Mouse (Mus musculus) large intestine, adult 2 months (tissue): ENCODE measurements around the gene Apba3. TPM values are rescaled to one million over a fixed set of nuclear protein-coding genes. Genes with fewer than 3 reads are reported as not detected.

Experiments
- DNase-seq: peaks from one replicate; pipeline ENCODE4 v3.0.0-alpha.2; 2012; ENCODE audit warnings: low read depth, low spot score
- WGBS: fragments of 180-500 bp; shearing (Covaris S2); methylation state at CpG from one replicate; pipeline ENCODE4 v1.1.7; 2018; 5-methylcytosine and 5-hydroxymethylcytosine counted together
- polyA plus RNA-seq: library from polyadenylated mRNA; depleted of rRNA; stranded (reverse); fragments of >200 nt; gene quantifications from 2 replicates; pipeline ENCODE4 v1.2.3, GENCODE M21; 2012

The Apba3 gene
- polyA plus RNA-seq, 1 experiment = 72.7 TPM

DNA sequence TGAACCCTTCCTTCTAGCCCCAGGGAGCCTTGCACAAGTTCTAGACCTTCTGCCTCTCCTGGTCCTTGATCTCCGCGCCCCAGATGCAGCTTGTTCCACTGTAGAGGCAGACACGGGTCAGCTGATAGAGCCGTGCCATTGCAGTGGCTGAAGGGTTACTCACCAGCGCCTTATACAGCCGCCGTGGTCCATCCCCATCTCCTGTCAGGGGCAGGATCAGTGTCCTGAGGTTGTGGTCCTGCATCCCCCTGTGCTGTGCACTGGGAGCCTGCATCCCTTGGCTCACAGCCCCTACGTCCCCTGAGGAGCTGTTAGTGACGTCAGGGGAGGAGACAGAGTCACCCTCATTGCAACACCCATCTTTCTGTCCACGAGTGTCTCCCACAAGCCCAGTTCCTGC is 36.5 kb downstream of the Apba3 start:
- 54% methylated on average over 10 of the region's 10 CpGs for WGBS
- DNase-seq = no peak

DNA sequence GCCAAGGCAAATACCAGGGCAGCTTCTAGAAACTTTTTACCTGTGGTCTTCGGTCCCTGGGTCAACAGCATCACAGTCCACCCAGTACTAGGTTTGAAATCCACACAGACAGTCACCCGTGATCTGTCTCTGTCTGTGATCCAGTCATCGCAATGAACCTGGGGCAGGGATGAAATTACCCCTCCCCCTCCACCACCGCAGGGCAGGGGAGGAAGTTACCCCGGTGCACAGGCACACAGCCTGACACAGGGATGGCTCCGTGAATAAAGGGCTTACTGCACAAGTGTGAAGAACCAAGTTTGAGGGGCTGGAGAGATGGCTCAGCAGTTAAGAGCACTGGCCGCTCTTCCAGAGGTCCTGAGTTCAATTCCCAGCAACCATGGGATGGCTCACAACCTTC is 37.0 kb downstream of the Apba3 start:
- no peak for DNase-seq
- 69% methylated on average over 7 of the region's 7 CpGs for WGBS

DNA sequence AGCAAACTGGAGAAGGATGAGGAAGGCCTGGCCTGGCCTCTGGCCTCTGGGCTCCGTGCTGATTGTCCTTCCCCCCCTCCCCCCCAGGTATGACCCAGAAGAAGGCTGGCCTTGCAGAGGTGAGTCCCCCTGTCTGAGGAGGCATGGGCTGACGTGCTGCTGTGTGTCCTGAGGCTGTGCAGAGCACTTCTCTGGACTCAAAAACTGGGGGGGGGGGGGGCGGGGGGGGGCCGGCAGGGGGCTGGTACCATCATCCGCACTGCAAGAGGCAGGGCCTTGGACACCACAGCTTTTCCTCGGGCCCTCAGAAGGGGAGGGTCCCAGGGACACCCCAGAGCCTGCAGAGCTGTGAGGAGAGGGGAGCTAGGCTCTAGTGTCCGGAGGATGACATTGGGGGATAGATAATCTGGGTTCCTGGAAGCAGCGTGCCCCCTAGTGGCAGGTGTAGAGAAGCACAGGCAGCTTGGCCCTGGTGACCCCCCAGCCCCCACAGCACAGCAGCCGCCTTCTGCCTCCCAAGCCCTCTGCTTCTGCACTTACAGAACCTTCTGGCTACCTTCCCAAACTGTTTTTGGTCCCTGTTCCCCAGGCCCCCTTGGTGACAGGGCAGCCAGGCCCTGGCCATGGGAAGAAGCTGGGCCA is 38.0 kb downstream of the Apba3 start:
- no peak for DNase-seq
- WGBS = 26% methylated on average over 8 of the region's 9 CpGs

DNA sequence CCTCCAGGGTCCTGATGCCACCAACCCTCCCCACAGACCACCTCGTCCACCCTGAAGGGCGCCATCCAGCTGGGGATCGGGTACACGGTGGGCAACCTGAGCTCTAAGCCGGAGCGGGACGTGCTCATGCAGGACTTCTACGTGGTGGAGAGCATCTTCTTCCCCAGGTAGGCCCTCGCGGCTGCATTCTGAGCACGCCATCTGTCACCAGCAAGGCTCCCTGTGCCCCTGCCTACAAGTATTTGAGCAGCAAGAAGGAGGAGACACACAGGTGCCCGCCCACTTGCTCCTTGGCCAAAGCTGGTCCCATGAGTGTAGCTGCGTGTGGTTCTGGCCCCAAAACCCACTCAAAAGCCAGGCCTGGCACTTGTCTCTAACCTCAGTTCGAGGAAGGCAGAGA is 38.9 kb downstream of the Apba3 start:
- no peak for DNase-seq
- 95% methylated on average over 14 of the region's 14 CpGs for WGBS

DNA sequence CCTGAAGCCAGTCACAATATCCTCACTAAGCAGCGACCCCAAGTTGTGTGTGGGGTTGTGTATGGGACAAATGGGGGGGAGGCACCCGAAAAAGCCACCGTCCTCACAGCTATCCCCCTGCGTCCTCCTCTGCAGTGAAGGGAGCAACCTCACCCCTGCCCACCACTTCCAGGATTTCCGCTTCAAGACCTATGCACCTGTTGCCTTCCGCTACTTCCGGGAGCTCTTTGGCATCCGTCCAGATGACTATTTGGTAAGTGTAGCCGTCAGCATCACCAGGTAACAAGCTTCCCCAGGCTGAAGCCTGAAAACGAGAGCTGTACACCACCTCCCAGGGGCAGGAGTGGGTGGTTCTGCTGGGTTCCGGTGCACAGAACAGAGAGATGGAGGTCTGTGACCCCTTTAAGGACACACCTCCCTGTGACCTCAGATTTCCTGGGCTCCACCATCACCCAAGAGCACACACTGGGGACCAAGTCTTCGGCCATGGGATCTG is 39.5 kb downstream of the Apba3 start:
- WGBS = 81% methylated on average over 12 of the region's 12 CpGs

DNA sequence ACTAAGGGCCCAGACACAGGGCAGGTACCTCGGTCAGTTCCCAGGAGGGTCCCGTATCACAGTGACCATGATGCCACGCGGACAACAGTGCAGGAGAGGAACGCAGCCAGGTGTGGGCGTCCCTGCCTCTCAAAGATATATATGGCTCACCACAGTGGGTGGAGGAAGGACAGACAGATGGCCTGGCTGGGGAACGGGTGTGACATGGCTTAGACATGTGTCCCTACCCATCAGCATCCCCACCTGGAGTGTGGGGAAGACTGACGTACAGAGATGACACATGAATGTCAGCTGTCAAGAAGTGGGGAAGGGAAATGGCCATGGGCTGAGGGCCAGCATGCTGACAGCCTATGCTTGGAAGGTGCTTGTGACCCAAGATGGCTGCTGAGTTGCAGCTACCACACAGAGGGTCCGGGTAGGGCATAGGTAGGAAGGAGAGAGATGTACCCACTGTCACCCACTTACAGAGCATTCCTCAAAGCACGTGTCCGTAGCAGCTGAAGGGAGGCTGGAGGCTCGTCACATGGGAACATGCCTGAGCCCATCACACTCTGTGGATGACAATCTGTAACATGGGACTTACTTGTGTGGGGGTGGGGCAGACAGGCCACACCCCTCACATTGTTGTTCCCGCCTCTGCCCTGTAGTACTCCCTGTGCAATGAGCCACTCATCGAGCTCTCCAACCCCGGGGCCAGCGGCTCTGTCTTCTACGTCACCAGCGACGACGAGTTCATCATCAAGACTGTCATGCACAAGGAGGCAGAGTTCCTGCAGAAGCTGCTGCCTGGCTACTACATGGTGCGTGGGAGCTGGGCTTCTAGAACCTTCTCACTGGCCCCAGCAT is 40.3 kb downstream of the Apba3 start:
- 94% methylated on average over 21 of the region's 21 CpGs for WGBS
- no peak for DNase-seq

More for the DNA sequence above, 39.5 kb downstream of the Apba3 start:
- DNase-seq = no peak

DNA sequence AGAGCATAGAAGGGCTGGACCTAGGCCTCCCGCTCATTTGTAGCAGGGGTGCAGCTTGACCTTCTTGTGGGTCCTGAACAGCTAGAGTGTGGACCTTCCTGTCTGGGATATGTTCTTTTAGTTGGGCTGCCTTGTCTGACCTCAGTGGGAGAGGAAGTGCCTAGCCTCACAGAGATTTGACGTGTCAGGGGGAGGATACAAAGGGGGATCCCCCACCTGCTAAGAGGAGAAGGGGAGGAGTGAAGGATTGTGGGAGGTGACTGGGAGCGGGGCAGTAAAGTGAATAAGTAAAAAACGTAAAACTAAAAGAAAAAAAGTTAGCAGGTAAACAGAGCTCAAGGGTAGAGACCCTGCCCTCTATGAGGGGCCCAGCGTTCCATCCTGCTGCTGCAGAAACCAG is 42.8 kb downstream of the Apba3 start:
- WGBS = 82% methylated on average over 5 of the region's 5 CpGs

DNA sequence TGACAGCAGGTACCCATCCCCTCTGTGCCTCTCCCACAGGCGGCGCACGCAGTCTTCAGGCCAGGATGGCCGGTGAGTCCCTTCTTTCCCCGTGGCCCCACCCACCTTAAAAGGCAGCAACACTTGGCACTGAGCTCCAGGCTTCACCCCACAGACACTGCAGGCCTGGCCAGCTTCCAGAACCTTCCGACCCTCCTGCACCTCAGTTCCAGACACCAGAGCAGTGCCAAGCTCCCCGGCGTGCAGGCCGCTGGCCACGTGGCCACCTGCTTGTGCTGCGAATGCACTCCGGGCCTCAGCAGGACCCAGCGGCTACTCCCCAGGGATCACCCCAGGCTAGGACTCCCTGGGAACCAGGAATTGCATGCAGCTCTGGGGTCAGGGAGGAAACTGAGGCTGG is 46.8 kb downstream of the Apba3 start:
- 89% methylated on average over 13 of the region's 13 CpGs for whole genome bisulfite sequencing
- no peak for DNase-seq

More for the DNA sequence above, 42.8 kb downstream of the Apba3 start:
- DNase-seq = no peak

DNA sequence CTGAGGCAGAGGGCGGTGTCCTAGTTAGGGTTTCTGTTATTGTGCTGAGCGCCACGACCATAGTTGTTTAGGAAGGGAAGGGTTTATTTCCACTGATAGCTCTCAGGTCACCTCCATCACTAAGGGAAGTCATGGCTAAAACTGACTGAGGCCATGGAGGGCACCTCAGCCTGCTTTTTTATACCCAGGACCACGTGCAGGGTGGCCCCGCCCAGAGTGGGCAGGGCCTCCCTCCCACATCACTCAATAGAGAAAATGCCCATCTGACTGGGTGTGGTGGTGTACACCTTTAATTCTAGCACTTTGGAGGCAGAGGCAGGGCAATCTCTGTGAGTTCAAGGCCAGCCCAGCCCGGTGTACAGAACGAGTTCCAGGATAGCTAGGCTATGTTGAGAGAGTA is 47.4 kb downstream of the Apba3 start:
- DNase-seq = no peak
- WGBS = 68% methylated on average over 7 of the region's 7 CpGs

DNA sequence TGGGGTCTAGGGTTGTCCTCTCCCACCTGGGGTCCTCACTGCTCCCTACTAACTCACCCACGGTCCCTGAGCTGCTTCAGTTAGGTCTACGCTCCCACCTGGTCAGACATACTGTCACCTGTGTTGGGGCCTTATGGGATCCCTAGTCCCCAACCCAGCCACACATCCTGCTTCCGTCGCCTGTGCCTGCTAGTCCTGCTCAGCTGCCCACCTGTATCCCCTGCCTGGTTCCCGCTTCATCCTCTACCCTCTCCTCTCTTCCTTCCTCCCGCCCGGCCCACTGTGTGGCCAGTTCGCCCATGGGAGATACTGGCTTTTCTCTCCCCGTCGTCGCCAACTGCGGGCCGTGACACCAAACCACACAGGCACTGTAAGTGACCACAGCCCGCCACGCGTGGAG is 48.8 kb downstream of the Apba3 start:
- DNase-seq = no peak
- 94% methylated on average over 16 of the region's 16 CpGs for WGBS

DNA sequence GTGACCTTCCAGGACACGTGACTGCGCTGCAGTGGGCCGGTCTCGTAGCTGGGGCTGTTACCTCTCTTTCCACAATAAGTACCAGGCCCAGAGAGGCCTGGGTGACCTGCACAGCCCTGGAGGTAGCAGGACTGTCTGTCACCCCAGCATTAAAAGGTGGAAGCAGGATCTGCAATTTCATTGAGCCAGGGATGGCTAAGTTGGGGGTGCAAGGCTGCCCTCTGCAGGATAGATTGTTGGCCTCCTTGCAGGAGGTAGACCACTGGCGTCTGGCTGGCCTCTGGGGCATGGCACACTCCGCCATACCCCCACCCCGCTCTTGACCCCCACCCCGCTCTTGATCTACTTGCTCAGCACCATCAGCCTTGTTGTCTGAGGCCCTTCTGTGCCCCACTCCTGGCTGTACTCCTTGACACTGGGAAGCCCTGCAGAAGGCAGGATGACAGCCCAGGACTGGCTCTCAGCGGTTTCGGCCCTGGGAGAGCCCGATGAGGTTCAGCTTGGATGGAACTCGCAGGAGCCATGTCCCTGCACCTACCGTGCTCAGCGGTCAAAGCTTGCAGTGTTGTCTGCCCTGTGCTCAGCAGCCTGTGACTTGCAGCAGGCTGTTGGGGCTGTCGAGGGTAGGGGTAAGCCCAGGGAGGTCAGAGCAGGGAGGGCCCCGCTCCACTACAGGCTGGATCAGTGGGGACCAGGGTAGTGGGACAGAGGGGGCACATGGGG is 49.7 kb downstream of the Apba3 start:
- DNase-seq = no peak
- 59% methylated on average over 16 of the region's 16 CpGs for WGBS

DNA sequence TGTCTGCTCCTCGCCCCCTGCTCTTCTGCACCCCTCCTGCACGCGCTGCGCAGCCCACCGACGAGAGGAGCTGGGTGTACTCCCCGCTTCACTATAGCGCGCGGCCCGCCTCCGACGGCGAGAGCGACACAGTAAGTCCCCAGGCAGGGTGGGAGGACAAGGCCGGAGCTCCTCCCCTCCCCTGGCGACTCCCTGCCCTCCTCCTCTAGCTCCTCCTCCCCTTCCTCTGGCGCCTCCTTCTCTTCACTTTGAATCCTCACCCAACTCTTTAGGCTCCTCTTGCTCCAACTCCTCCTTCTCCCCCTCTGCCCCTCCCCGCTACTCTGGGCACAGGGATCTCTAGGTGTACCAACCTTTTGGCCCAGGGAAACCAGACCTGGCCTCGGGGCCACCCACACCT is 50.5 kb downstream of the Apba3 start:
- 14% methylated on average over 19 of the region's 20 CpGs for WGBS
- DNase-seq = no peak

DNA sequence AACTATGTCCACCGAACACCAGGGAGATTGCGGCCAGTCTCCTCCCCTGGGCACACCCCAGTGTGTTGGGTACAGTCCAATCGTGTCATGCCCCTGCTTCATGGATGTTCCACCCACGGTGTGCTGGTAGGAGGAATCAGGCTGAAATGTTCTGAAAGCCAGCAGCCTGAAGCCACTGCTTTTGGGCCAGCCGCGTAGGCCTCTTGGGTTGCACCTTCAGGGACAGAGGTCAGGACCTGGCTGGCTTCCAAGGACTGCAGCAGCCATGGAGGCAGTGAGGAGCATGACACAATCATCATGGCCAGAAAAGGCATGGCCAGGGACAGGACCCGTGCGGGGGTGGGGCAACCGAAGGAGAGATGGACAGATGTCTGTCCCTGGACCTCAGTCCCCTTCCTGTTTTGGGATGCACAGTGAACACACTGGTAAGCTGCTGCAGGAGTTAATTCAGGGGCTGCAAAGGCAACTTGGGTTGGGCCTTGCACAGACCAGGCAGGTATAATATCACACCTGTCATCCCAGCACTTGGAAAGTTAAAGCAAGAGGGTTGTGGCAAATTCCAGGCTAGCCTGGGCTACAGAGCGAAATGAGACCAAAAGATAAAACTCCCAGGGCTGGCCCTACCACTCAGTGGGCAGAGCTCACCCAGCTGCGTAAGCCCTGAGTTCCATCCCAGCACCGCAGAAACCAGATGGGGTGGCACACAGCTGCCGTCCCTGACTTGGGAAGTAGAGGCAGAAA is 52.0 kb downstream of the Apba3 start:
- 69% methylated on average over 13 of the region's 13 CpGs for WGBS
- no peak for DNase-seq

DNA sequence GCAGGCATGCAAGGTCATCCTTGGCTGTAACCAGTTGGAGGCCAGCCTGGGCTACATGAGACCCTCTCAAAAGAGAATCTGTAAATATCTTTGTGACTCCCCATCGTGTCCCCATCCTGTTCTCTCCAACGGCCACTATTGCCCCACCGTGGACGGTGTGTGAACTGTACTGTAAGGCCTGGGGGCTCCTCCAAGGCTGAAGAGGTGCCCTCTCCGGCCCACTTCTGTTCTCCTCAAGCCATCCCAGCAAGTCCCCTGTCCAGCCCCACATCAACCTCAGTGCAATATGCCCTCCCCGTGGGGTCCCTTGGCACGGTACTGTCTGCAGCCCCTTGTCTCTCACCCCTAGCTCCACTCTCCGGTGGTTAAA is 52.6 kb downstream of the Apba3 start:
- no peak for DNase-seq
- 24% methylated on average over 8 of the region's 8 CpGs for WGBS

DNA sequence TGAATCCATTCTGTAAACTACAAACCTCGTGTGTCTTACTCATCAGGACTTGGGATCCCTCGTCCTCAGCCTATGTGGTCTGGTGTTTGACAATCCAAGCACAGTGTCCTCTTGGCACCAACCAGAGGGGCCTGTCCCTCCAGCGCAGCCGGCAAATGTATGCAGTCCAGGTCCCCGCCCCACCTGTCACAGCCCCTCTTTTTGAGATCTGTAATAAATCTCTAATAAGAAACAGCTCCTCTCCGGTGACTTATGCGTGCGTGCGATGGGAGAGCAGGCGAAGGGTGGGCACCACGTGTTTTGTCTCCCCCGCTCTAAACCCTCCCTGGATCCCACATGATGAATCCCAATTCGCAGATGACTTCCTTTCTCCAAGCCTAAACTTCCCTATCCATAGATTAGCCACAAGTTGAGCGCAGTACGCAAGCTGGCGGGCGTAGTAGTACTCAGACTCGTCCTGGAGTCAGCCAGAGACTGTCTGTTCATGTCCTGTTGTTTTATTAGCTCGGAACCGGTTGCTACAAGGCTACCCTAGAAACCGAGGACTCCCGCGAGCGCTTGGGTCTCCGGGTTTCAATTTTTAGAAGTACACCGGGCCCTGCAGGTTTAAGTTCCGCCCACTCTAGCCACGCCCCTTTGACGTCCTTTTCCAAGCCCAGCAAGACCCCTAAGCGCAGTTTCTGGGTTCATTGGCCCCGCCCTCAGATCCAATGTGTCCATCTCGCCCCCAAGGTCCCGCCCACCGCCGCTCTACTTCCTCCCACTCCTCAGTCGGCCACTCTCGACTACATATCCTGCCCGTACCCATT is 53.2 kb downstream of the Apba3 start:
- peak; percentile 92 for DNase-seq
- under 1% methylated on average over 38 of the region's 38 CpGs for WGBS

DNA sequence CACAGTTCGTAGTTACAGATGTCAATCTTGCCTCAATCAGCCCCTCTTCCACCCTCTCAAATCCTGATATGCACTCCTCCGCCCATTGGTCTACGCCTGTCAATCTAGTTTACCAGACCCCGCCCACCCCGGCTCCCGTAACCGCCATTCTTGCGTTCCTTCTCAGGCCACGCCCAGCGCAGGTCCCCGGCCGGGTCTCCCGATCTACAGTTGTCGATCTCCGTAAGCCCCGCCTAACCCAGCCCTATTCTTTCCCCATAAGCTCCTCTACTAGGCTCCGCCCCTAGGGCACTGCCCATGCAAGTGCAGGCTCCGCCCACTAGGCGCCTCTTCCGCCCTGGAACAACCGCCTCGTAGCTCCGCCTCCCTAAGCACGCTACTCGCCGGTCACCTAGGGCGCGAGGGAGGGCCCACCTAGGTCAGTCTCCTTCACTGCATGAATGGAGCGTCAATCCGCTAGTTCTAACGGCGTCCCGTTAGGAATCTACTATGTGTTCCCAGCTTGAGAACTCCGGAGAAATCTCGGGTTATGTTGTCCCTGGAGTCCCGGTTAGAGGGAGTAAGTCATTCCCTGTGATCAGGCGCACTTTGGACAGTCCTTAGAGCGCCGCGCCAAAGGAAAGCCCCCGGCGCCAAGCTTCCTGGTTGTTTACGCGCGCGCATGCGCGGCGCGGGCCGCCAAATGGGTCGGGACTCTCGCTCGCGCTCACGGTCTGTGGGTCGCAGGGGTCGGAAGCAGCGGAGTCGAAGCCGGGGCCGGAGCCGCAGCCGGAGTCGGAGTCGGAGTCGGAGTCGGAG is 54.0 kb downstream of the Apba3 start, which contains the start of gene Cactin:
Gene Cactin, plus strand, starts transcription at position 554 of the 798 bp plus-strand sequence.
- WGBS = under 1% methylated on average over 68 of the region's 68 CpGs
- DNase-seq = peak; percentile 99

DNA sequence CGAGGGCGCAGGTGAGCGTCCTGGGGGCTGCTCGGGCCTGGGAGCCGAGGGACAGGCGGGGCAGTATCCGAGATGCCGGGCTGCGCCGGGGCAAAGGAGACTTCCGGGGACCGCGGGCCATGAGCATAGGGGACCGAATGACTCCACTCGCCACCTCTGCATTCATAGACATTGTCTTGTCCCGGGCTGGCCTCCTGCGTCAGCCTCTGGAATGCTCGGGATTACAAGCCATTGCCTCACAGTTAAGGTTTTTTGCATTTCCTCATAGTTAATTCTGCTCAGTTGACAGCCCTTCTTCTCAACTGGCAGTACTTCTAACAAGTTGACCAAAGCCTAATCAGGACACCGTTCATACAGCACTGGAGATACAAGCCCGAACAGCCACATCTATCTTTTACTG is 54.7 kb downstream of the Apba3 start:
- WGBS = 2% methylated on average over 20 of the region's 20 CpGs
- DNase-seq = no peak

DNA sequence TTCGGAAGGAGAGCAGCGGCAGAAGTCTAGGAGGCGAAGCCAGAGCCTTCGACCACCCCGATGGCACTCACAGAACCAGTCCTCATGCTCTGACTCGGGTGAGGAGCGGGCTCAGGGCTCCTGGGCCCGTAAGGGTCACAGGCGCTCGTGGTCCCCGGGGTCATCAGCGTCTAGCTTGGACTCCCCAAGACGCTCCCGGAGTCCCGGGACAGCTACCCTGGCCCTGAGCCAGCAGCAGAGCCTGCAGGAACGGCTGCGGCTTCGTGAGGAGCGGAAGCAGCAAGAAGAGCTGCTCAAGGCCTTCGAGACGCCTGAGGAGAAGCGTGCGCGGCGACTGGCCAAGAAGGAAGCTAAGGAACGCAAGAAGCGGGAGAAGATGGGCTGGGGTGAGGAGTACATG is 55.7 kb downstream of the Apba3 start:
- DNase-seq = no peak
- WGBS = 92% methylated on average over 27 of the region's 27 CpGs
